Mouse (Mus musculus) testis, postnatal 10 days (tissue): Measurements from ENCODE around the gene Erc2.

Experiments used
- DNase-seq: peaks from one replicate; pipeline ENCODE4 v3.0.0; 2021; ENCODE audit warnings: low spot score

Gene Erc2

GRCm38 (mm10) chr14:27945276-27945675 lies 323.0 kb downstream of the Erc2 start:
- no peak for DNase-seq

DNA sequence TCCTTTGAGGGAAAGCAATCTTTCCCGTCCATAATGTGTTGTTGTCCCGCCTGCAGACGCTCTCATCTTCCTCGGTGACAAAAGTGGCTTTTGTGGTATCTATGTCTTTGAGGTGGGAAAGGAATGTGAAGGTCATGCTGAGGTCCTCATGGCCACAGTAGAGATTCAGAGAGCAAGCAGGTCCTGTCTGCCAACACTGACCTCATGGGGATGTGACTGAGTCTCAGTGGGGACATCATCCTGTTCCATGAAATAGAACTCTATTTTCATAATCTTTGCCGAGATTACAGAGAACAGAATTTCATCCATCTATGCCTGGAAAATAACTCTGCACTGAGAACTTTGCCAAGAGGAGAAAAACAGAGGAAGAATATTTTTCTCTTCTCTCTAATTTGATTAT lies 324.0 kb downstream of the Erc2 start:
- no peak for DNase-seq

GRCm38 (mm10) chr14:27948391-27948790 lies 326.2 kb downstream of the Erc2 start:
- no peak for DNase-seq

DNA sequence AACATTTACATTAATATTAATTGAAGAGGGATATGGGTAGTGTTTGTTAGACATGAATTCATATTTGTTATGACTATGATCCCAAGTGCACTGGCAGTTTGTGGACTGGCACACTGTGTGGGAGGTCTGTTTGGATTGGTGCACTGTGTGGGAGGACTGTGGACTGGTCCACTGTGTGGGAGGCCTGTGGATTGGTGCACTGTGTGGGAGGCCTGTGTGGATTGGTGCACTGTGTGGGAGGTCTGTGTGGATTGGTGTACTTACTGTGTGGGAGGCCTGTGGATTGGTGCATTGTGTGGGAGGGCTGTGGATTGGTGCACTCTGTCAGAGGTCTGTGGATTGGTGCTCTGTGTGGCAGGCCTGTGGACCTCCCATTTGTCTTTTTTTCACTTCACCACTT lies 331.6 kb downstream of the Erc2 start:
- no peak for DNase-seq

DNA sequence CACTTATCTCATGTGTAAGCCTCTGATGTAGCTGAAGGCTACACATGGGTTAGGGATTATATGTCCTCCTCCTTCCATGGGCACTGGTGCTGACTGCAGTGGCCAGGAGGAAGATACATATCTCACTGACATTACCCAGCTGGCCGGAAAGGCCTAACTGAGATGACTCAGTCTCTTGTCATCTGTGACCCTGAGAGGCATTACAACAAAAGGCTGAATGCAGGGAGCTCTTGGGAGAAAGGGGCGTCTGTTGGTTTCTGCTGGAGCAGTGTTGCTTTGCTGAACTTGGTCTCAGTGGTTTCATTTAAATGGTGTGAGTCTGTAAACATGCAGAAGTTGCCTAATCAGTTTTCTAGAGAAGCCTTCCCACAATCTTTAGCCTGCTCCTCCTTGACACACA lies 334.6 kb downstream of the Erc2 start:
- DNase-seq: no peak

DNA sequence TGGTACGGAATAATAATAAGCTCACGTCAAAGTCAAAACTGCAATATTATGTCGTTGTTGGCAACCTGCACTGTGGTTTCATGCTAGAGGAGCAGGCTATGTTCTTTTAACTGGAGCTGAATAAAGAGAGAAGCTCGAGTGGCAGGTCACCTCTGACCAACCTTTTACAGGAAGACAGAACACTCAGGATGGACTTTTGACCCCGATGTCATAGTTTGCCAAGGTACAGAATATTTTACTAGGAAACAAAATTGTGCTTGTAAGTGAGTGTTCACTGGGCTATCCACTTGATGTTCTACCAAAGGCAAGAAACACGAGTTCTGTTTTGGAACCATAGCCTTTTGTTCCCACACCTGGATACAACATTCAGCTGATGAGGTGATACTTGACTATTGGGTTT lies 351.5 kb downstream of the Erc2 start:
- no peak for DNase-seq

- DNase-seq: no peak
These were observed 353.4 kb downstream of the Erc2 start for GRCm38 (mm10) chr14:27975661-27976060.

DNA sequence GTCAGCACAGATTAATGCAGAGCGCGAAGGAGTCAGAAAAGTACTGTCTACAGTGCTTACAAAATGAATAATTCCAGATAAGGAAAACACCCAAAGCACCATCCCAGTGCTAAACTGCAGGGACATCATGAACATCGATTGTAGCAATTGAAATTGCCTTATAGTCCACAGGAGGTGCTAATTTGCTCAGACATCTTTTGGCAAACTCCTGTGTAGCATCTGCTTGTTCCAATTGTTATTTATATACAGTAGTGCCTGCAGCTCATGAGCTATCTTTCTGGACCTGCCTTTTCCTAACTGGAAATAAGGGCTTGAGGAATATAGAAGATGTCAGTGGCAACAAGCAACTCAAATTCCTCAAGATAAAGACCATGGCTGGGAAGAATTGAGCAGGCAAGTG lies 362.5 kb downstream of the Erc2 start:
- no peak for DNase-seq

DNA sequence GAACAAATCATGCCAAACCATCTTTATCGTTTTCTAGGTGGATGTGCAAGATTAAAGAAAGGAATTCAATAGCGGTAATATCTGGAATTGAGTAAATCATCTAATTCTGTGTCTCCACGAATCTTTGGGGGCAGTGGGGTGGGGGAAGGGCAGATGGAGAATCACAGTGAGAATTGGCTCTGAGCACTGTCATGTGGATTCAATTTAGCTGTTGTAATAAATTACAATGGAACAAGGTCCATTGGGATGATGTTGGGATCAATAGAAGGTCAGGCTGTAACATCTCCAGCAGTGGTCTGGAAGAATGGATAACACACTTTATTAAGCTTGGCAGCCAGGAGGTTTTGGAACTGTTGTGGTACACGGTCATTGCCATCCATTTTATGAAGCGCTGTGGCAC lies 363.0 kb downstream of the Erc2 start:
- no peak for DNase-seq

DNA sequence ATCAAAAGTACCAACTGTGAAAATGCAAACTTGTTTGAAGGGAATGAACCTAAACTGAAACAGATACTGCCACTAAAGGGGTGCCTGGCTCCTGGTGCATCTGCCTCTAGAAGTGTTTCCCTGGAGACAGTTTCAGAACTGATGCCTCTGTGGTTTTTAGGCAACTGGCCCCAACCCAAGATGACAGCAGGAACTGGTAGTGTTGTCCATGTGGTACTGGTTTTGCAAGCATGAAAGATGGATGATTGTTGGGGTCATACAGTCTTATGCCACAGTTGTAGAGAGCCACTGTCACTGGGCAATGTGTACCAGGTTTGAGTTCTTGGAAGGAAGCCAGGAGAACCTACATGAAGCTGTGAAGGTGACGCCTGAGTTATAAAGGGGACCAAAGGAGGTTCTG lies 365.2 kb downstream of the Erc2 start:
- no peak for DNase-seq

- DNase-seq: no peak
These were observed 376.3 kb downstream of the Erc2 start for GRCm38 (mm10) chr14:27998551-27998950.

DNA sequence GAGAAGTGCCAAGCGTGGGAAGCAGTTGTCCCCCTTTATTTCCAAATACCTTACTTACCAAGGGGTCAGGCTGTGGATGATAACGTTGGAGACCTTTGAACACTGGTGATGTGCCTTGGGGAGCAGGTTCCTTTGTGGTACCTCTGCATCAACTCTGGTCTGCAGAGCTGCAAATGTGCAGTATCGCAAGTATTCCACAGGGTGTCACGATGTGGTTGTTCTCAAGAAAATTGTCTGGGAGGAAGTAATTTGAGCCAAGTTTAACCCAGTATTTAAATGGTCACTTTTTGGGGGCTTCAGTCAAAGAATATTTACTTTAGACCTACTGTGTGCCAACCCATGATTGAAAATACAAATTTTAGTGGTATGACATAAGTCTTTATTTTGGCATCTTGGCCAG lies 381.8 kb downstream of the Erc2 start:
- no peak for DNase-seq

- no peak for DNase-seq
These were observed 388.5 kb downstream of the Erc2 start for GRCm38 (mm10) chr14:28010536-28011280.

DNA sequence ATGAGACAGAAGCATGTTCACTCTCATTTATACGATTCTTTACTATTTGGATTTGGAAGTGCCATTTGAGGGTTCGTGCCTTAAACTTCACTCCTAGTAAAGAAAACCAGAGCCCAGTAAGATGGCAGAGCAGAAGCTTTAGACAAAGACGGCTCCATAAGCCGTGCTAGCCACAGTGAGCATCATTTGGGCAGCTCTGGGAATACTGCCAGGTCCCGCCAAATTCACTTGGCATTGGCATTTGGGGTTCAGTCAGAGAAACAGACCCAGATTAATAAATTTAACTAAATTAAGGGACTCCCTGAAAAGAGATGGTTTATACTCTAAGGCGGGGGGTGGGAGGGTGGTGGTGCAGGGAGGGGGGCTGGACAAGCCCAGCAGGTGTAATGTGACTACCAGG lies 401.0 kb downstream of the Erc2 start:
- no peak for DNase-seq

- DNase-seq: no peak
These were observed 408.6 kb downstream of the Erc2 start for GRCm38 (mm10) chr14:28030870-28031269.

GRCm38 (mm10) chr14:28035013-28035412 lies 412.8 kb downstream of the Erc2 start:
- DNase-seq: no peak

- DNase-seq: peak; percentile 45
These were observed 420.9 kb downstream of the Erc2 start for GRCm38 (mm10) chr14:28043095-28043494.

DNA sequence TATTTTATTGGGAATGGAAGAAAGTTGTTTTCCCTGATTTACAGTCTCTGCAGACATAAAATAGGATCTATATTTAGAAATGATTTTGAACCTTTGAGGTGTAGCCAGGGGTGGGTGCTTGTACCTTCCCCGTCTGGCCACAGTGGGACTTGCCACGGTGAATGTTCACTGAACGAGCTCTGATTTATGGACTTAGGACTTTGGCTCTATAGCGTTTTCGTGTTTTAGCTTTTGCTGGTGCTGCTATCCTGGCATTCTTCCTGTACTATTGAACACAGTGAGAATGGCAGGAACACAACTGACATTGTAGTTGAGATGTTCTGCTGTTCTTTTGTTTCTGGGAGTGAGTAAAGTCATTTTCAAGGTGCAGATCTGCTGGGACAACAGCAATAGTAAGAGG lies 429.4 kb downstream of the Erc2 start:
- DNase-seq: no peak

DNA sequence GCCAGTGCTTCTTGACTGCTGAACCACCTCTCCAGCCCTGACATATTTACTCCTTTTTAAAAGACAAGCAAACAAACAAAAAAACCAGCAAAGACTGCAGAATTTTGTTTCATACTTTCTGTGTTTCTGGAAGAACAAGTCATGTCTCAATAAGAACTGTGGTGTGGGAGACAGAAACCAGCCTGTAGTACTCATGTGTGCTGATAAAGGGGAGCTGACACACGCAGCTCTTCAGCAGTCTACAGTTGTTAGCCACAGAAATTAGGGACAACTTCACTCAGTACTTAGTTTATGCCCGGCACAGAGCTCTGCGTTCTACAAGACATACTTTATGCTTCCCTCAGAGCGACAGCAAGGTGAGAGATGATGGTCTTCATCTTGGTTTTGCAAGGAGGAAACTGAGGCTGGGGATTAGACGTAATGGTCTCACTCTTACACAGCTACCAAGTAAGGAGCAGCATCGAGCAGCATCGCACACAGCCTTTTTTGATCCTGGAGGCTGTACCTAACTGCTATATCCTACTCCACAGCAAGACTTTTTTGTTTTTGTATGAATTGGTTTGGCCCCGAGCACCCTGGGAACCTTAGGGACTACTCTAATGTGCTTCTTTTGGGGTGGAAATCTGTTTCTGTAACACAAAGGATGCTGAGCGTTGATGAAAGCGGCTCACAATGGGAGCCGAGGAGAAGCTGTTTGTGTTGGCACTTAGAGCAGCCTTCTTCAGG lies 435.1 kb downstream of the Erc2 start:
- DNase-seq: no peak

DNA sequence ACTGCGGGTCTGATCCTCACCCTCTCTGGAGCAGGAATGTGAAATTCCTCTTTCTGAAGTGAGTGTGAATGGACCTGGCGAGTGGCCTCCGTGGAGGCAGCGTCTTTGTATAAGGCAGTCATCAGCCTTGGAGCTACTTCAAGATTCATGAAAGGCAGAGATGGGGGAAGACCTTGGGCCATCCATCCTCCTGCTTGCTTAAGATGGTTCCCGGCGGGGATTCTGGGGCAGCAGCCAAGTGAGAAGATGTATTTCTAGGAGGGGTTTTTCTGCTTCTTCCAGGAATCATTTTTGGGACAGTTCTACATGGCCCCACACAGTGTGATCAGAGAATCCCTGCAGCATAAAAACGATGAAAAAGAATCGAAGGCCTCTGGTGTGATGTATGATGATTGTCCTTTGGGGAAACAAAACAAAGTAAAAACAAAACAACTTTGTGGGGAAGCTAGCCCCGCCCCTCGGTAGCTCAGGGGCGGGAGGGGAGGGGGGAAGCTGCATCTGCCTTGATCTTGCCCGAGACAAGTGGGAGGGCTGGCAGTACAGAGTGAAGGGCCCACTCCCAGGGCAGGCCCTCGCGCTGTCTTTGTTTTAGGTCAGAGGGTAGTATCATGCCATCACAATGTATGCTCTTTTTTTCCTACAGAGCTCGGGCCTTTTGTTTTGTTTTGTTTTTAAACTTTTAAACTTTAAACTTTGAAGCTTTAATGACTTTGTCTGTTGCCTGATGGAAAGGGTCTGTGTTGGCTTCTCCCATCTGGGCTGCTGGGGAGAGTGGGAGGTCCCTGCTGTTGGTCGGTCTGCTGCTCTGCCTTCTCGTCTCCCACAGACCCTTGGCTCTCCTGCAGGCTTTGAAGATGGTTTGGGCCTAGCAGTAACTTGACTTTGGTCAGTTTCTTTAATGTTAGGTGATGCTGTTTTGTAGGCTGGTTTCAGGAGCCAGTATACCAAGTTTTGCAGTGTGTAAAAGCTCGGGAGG lies 435.9 kb downstream of the Erc2 start:
- peak; percentile 54 for DNase-seq

GRCm38 (mm10) chr14:28060891-28061290 lies 438.7 kb downstream of the Erc2 start:
- no peak for DNase-seq

GRCm38 (mm10) chr14:28061649-28062375 lies 439.6 kb downstream of the Erc2 start:
- no peak for DNase-seq
